Comparison of ENCODE assay signal across 21 mouse cellular contexts in the genomic region with DNA sequence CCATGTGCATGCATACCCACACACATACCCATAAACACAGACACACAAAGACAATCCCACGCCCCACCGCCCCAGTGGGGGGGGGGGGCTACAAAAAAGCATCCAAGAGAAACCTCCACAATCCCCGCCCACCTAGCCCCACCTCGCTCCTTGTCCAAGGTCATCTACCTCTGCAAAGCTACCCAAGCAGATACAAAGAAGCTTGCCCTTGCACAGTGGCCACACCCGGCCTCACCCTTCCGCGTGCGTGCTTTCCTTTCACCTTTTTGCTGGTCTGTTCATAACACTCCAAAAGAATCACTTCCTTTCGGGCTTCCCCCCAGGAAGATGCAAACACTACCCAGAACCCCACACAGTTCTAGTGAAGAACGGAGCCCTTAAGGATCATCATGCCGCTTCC. TPM values are rescaled to one million over a fixed set of nuclear protein-coding genes. Genes with fewer than 3 reads are reported as not detected.
DNase-seq lines count a peak whose midpoint lies in the region; ATAC-seq and TF ChIP-seq lines count a peak whose summit lies in the region.
"Had no signal": no experiment of that assay in that cellular context is flagged by ENCODE, and none has a peak within 500 bp of the region (broad histone marks: within the 10 kb centered on the region; RNA-seq: fewer than 3 reads in every experiment).

No protein-coding gene starts in this region.

- peak; percentile 56; the same call in 1 of the 2 replicates for ATAC-seq in intestine, embryonic 16.5 days
- ATAC-seq in stomach, postnatal 0 days (ENCODE audit: low FRiP score, low TSS enrichment): peak; percentile 51; the same call in 1 of the 2 replicates
- ATAC-seq: forebrain, embryonic 13.5 days; forebrain, postnatal 0 days; Patski had no signal

- H3K9me3 ChIP-seq in intestine, embryonic 16.5 days (ENCODE audit: control insufficient read depth, low read length): no peaks in the 10 kb centered on the region
- no peaks in the 10 kb centered on the region for H3K9me3 ChIP-seq in stomach, postnatal 0 days (ENCODE audit: control insufficient read depth, low read length)
- H3K9me3 ChIP-seq: embryonic facial prominence, embryonic 10.5 days; forebrain, embryonic 13.5 days; heart, embryonic 13.5 days; hindbrain, embryonic 15.5 days had no signal

- no peak for TF ChIP-seq POLR2A in thymus, adult 2 months (IDR thresholded peaks at IDR 0.05; ENCODE audit: control insufficient read depth, extremely low read depth, insufficient read depth, low read length, poor library complexity)

- peak overlapping the region; percentile 66 for H3K27ac ChIP-seq in thymus, adult 2 months (ENCODE audit: control insufficient read depth, insufficient read depth, low read length)
- H3K27ac ChIP-seq in intestine, embryonic 16.5 days (ENCODE audit: low read length): no peak overlapping the region
- H3K27ac ChIP-seq in stomach, postnatal 0 days (replicated peaks): no peak overlapping the region
- H3K27ac ChIP-seq: embryonic facial prominence, embryonic 10.5 days; forebrain, embryonic 13.5 days; gastrocnemius, adult 2 months; heart, embryonic 13.5 days; hindbrain, embryonic 15.5 days had no signal

- DNase-seq in thymus, adult 2 months: no peak
- no peak for DNase-seq in thymus, postnatal 0 days (ENCODE audit: low spot score)
- peak; percentile 95 for DNase-seq in ES-CJ7 (ENCODE audit: low read depth, low spot score)
- peak; percentile 54 for DNase-seq in stomach, postnatal 0 days (ENCODE audit: low spot score)
- DNase-seq in frontal cortex, postnatal 14 days (ENCODE audit: low spot score in 2 of 2): no peak
- no peak for DNase-seq in T-cell, adult 2 months (ENCODE audit: low spot score)
- DNase-seq: adrenal gland, postnatal 10 days; cerebellum, adult 11-12 months; cerebellum, adult 9-10 months; cerebellum, postnatal 36 days; forebrain, postnatal 0 days; gastrocnemius, adult 2 months; gastrocnemius, postnatal 25 days; heart, postnatal 36 days had no signal

- no peak for TF ChIP-seq CTCF in thymus, adult 2 months (IDR thresholded peaks at IDR 0.05; ENCODE audit: borderline replicate concordance, control insufficient read depth, extremely low read depth, insufficient read depth, low read length, poor library complexity)
- no peak for TF ChIP-seq CTCF in stomach, postnatal 0 days (IDR thresholded peaks at IDR 0.05; ENCODE audit: low read depth)

- H3K27me3 ChIP-seq in thymus, adult 2 months (ENCODE audit: control insufficient read depth, insufficient read depth, low read length): no peaks in the 10 kb centered on the region
- H3K27me3 ChIP-seq in intestine, embryonic 16.5 days (replicated peaks; ENCODE audit: control insufficient read depth, insufficient read depth, low read length): no peaks in the 10 kb centered on the region
- H3K27me3 ChIP-seq in stomach, postnatal 0 days (ENCODE audit: control insufficient read depth, insufficient read depth, low read length): no peaks in the 10 kb centered on the region
- H3K27me3 ChIP-seq: forebrain, embryonic 13.5 days; hindbrain, embryonic 15.5 days had no signal

- no peak overlapping the region for H3K4me2 ChIP-seq in intestine, embryonic 16.5 days (ENCODE audit: low read depth, low read length)
- no peak overlapping the region for H3K4me2 ChIP-seq in stomach, postnatal 0 days (replicated peaks; ENCODE audit: low read depth)
- H3K4me2 ChIP-seq: forebrain, embryonic 13.5 days; heart, embryonic 13.5 days; hindbrain, embryonic 15.5 days had no signal

- no peaks in the 10 kb centered on the region for H3K36me3 ChIP-seq in thymus, adult 2 months (ENCODE audit: control insufficient read depth, insufficient read depth, low read length)
- no peaks in the 10 kb centered on the region for H3K36me3 ChIP-seq in intestine, embryonic 16.5 days (ENCODE audit: control insufficient read depth, insufficient read depth, low read length)
- no peaks in the 10 kb centered on the region for H3K36me3 ChIP-seq in stomach, postnatal 0 days (ENCODE audit: control insufficient read depth, insufficient read depth, low read length)
- H3K36me3 ChIP-seq: embryonic facial prominence, embryonic 10.5 days; heart, embryonic 13.5 days; hindbrain, embryonic 15.5 days had no signal

- no peak for TF ChIP-seq EP300 in stomach, postnatal 0 days (optimal IDR thresholded peaks at IDR 0.05)

- H3K4me1 ChIP-seq in thymus, adult 2 months (replicated peaks; ENCODE audit: control insufficient read depth, insufficient read depth, low read length): peaks cover 60% of the 10 kb centered on the region
- 0 out of 2 replicates have a peak, but pooled peaks cover 3% of the 10 kb centered on the region for H3K4me1 ChIP-seq in intestine, embryonic 16.5 days (ENCODE audit: control insufficient read depth, insufficient read depth, low read length)
- no peaks in the 10 kb centered on the region for H3K4me1 ChIP-seq in stomach, postnatal 0 days (replicated peaks; ENCODE audit: control insufficient read depth, insufficient read depth)
- H3K4me1 ChIP-seq: forebrain, embryonic 13.5 days; hindbrain, embryonic 15.5 days had no signal

- no peak overlapping the region for H3K9ac ChIP-seq in intestine, embryonic 16.5 days (ENCODE audit: low read depth, low read length)
- H3K9ac ChIP-seq in stomach, postnatal 0 days (ENCODE audit: low read length): no peak overlapping the region
- H3K9ac ChIP-seq: forebrain, embryonic 13.5 days; forebrain, postnatal 0 days; heart, embryonic 13.5 days; hindbrain, embryonic 15.5 days had no signal

- WGBS in thymus, adult 2 months: 86% methylated on average over 11 of the region's 11 CpGs
- 65% methylated on average over 11 of the region's 11 CpGs for WGBS in intestine, embryonic 16.5 days
- 55% methylated on average over 11 of the region's 11 CpGs for WGBS in stomach, postnatal 0 days

- H3K4me3 ChIP-seq in thymus, adult 2 months (ENCODE audit: control insufficient read depth, insufficient read depth, low read length): no peak overlapping the region
- H3K4me3 ChIP-seq in intestine, embryonic 16.5 days (ENCODE audit: low read length): no peak overlapping the region
- no peak overlapping the region for H3K4me3 ChIP-seq in stomach, postnatal 0 days (ENCODE audit: low read depth, low read length)
- H3K4me3 ChIP-seq: embryonic facial prominence, embryonic 10.5 days; forebrain, embryonic 13.5 days; gastrocnemius, adult 2 months; heart, embryonic 13.5 days; hindbrain, embryonic 15.5 days had no signal

RNA-seq across cellular contexts. Expression of a gene that starts 11.2 kb away (rescaled TPM):
- 70.9 and 78.7 TPM in 2 replicates for polyA plus RNA-seq in thymus, adult 2 months (2012; rRNA removed)
- polyA plus RNA-seq in thymus, postnatal 0 days (2015; fragmentation: Nextera tagmentation; extraction: Ambion mirVana): 26.9 and 27.7 TPM in 2 replicates
- polyA plus RNA-seq in intestine, embryonic 16.5 days (2015; fragmentation: Nextera tagmentation; extraction: Ambion mirVana): 14.8 and 16.6 TPM in 2 replicates
- 5.7 and 6.1 TPM in 2 replicates for polyA plus RNA-seq in stomach, postnatal 0 days (2015; fragmentation: Nextera tagmentation; extraction: Ambion mirVana)

RNA-seq across cellular contexts. Expression of a gene that starts 20.2 kb away (rescaled TPM):
- polyA plus RNA-seq in thymus, adult 2 months (2012; rRNA removed): 0.06 and 0.30 TPM in 2 replicates
- polyA plus RNA-seq in thymus, postnatal 0 days (2015; fragmentation: Nextera tagmentation; extraction: Ambion mirVana): 0.37 and 0.65 TPM in 2 replicates
- polyA plus RNA-seq in intestine, embryonic 16.5 days (2015; fragmentation: Nextera tagmentation; extraction: Ambion mirVana): 0.23 and 0.27 TPM in 2 replicates
- polyA plus RNA-seq in stomach, postnatal 0 days (2015; fragmentation: Nextera tagmentation; extraction: Ambion mirVana): 0.24 and 0.25 TPM in 2 replicates

RNA-seq across cellular contexts. Expression of a gene that starts 27.8 kb away (rescaled TPM):
- polyA plus RNA-seq in thymus, adult 2 months (2012; rRNA removed): 0.87 and 1.2 TPM in 2 replicates
- polyA plus RNA-seq in thymus, postnatal 0 days (2015; fragmentation: Nextera tagmentation; extraction: Ambion mirVana): 1.3 and 3.0 TPM in 2 replicates
- polyA plus RNA-seq in intestine, embryonic 16.5 days (2015; fragmentation: Nextera tagmentation; extraction: Ambion mirVana): 0.20 and 0.47 TPM in 2 replicates
- 0.04 and 0.13 TPM in 2 replicates for polyA plus RNA-seq in stomach, postnatal 0 days (2015; fragmentation: Nextera tagmentation; extraction: Ambion mirVana)
- polyA plus RNA-seq: heart, postnatal 0 days; Patski had no signal

RNA-seq across cellular contexts. Expression of a gene that starts 54.1 kb away (rescaled TPM):
- polyA plus RNA-seq in thymus, adult 2 months (2012; rRNA removed): 44.6 and 65.5 TPM in 2 replicates
- 19.0 and 19.6 TPM in 2 replicates for polyA plus RNA-seq in thymus, postnatal 0 days (2015; fragmentation: Nextera tagmentation; extraction: Ambion mirVana)
- polyA plus RNA-seq in intestine, embryonic 16.5 days (2015; fragmentation: Nextera tagmentation; extraction: Ambion mirVana): 2.2 and 2.5 TPM in 2 replicates
- polyA plus RNA-seq in stomach, postnatal 0 days (2015; fragmentation: Nextera tagmentation; extraction: Ambion mirVana): 0.41 and 0.63 TPM in 2 replicates

Comparison
In these comparisons a context has a peak if more than half of its experiments do, and no peak if none do; other contexts are left out.
1. DNase-seq: peak in ES-CJ7 (single experiment) and stomach, postnatal 0 days (single experiment); none in thymus, adult 2 months (single experiment), thymus, postnatal 0 days (single experiment), frontal cortex, postnatal 14 days (0 of 2) and T-cell, adult 2 months (single experiment).